8 mouse cellular contexts compared by ENCODE assay signal in genomic region chr6:71631706-71632461, GRCm38 (mm10). TPM values are rescaled to one million over a fixed set of nuclear protein-coding genes. Genes with fewer than 3 reads are reported as not detected.
A peak's percentile ranks its signal among the peaks of the same experiment; 100 is the strongest.
DNase-seq lines count a peak whose midpoint lies in the region; ATAC-seq and TF ChIP-seq lines count a peak whose summit lies in the region.

No protein-coding gene starts in this region.

- DNase-seq in MEL (ENCODE audit: low read depth, low spot score): peak; percentile 43
- peak; percentile 63 for DNase-seq in cerebellum, adult 9-10 months
- peak; percentile 37 to 44 for DNase-seq in frontal cortex, postnatal 10 days (ENCODE audit: low spot score in 2 of 2)
- DNase-seq in hindbrain, embryonic 11.5 days (ENCODE audit: low spot score): peak; percentile 52
- DNase-seq in layer of hippocampus, postnatal 36 days: peak; percentile 41 to 49
- peak; percentile 62 for DNase-seq in lung, postnatal 36 days
- DNase-seq in right cerebral cortex, postnatal 36 days (ENCODE audit: low spot score in 2 of 2): peak; percentile 26 to 34

- peak overlapping the region; percentile 88 to 92 for H3K4me3 ChIP-seq in MEL (ENCODE audit: control insufficient read depth in 1 of 2, insufficient read depth in 1 of 2, low read depth in 2 of 2, low read length in 2 of 2)
- H3K4me3 ChIP-seq in hindbrain, embryonic 11.5 days (ENCODE audit: low read depth, low read length): peak overlapping the region; percentile 69

- TF ChIP-seq RAD21 in MEL (IDR thresholded peaks at IDR 0.05; ENCODE audit: low read depth, low read length): no peak

- peak overlapping the region; percentile 77 for H3K27ac ChIP-seq in MEL (ENCODE audit: control insufficient read depth, low read depth, low read length)
- peak overlapping the region; percentile 95 for H3K27ac ChIP-seq in hindbrain, embryonic 11.5 days (ENCODE audit: low read depth, low read length)

- H3K4me2 ChIP-seq in hindbrain, embryonic 11.5 days (replicated peaks; ENCODE audit: low read depth, low read length): peak overlapping the region; percentile 51

- H3K9me3 ChIP-seq in MEL (replicated peaks; ENCODE audit: insufficient read depth, low read length): no peaks in the 10 kb centered on the region
- H3K9me3 ChIP-seq in hindbrain, embryonic 11.5 days (ENCODE audit: control insufficient read depth, low read length): no peaks in the 10 kb centered on the region

- peak overlapping the region; percentile 88 for H3K9ac ChIP-seq in MEL (ENCODE audit: control insufficient read depth, low read depth, low read length, poor library complexity, severe bottlenecking)
- H3K9ac ChIP-seq in hindbrain, embryonic 11.5 days (ENCODE audit: low read depth, low read length): peak overlapping the region; percentile 86

- no peak for TF ChIP-seq EP300 in MEL (IDR thresholded peaks at IDR 0.05; ENCODE audit: low read depth in 1 of 2, low read length in 2 of 2)

- ATAC-seq in hindbrain, embryonic 11.5 days (ENCODE audit: low FRiP score): peak; percentile 4
- ATAC-seq in activated CD4-positive, CD25-positive, alpha-beta regulatory T cell, adult 4 months: no peak

- WGBS in hindbrain, embryonic 11.5 days: 2% methylated on average over 38 of the region's 42 CpGs

- TF ChIP-seq POLR2A in MEL (IDR thresholded peaks at IDR 0.05; ENCODE audit: control insufficient read depth in 1 of 2, insufficient read depth in 1 of 2, low read depth in 1 of 2, low read length in 2 of 2, poor library complexity in 1 of 2): no peak

- H3K79me2 ChIP-seq in MEL (ENCODE audit: control insufficient read depth, insufficient read depth, low read length, poor library complexity): peaks cover 18% of the 10 kb centered on the region

- no peak for TF ChIP-seq CTCF in MEL (IDR thresholded peaks at IDR 0.05 in 2 of 3, conservative IDR thresholded peaks at IDR 0.05 in 1 of 3; ENCODE audit: control insufficient read depth in 1 of 3, insufficient read depth in 1 of 3, low read depth in 2 of 3, low read length in 3 of 3, poor library complexity in 1 of 3, severe bottlenecking in 1 of 3)

- H3K36me3 ChIP-seq in MEL (ENCODE audit: control insufficient read depth in 1 of 2, insufficient read depth in 2 of 2, low read length in 2 of 2): peaks cover 16 to 38% of the 10 kb centered on the region in 2 experiments
- H3K36me3 ChIP-seq in hindbrain, embryonic 11.5 days (ENCODE audit: control insufficient read depth, insufficient read depth, low read length): peaks cover 5% of the 10 kb centered on the region

- peaks cover 5 to 16% of the 10 kb centered on the region in 2 experiments; a peak in 2 of 4 replicates for H3K4me1 ChIP-seq in MEL (ENCODE audit: control insufficient read depth in 1 of 2, insufficient read depth in 2 of 2, low read length in 2 of 2)
- H3K4me1 ChIP-seq in hindbrain, embryonic 11.5 days (replicated peaks; ENCODE audit: control insufficient read depth, insufficient read depth, low read length): peaks cover 4% of the 10 kb centered on the region; the same call in 1 of the 2 replicates

- H3K27me3 ChIP-seq in MEL (ENCODE audit: control insufficient read depth in 1 of 2, insufficient read depth in 2 of 2, low read length in 2 of 2): no peaks in the 10 kb centered on the region
- no peaks in the 10 kb centered on the region for H3K27me3 ChIP-seq in hindbrain, embryonic 11.5 days (ENCODE audit: control insufficient read depth, insufficient read depth, low read length)

TF ChIP-seq in MEL, 35 proteins besides CTCF, POLR2A, EP300 and RAD21:
- TF ChIP-seq GABPA (IDR thresholded peaks at IDR 0.05; ENCODE audit: low read depth, low read length) (no peak), CHD1 (IDR thresholded peaks at IDR 0.05; ENCODE audit: low read depth, low read length) (0 out of 2 replicates have a peak, but pooled peaks have one; percentile 17), GATA1 (IDR thresholded peaks at IDR 0.05; ENCODE audit: low read depth, low read length) (no peak), MXI1 (IDR thresholded peaks at IDR 0.05; ENCODE audit: low read depth, low read length) (peak; percentile 4; the same call in 1 of the 2 replicates), USF1 (IDR thresholded peaks at IDR 0.05; ENCODE audit: low read depth, low read length) (no peak)

RNA-seq across cellular contexts. Expression of gene Kdm3a, which starts 0.9 kb away (rescaled TPM):
- total RNA-seq in MEL (2012; rRNA removed): 14.4 and 27.2 TPM in 2 replicates
- 10 to 100 TPM in 1 of 2 experiments, not detected in 1; 35.5 TPM for polyA plus RNA-seq in MEL (2012; ENCODE audit: insufficient read depth in 1 of 2, insufficient read length in 2 of 2, low read depth in 1 of 2, low replicate concordance in 2 of 2, missing spikeins in 1 of 2)
- 69.5 and 69.8 TPM in 2 replicates for polyA plus RNA-seq in hindbrain, embryonic 11.5 days (2014; fragmentation: Nextera tagmentation; extraction: Ambion mirVana)
- 10 to 100 TPM; 38.7 to 44.6 TPM for total RNA-seq in layer of hippocampus, postnatal 36 days (2021)
- polyA plus RNA-seq in activated CD4-positive, CD25-positive, alpha-beta regulatory T cell, adult 4 months (2017; shearing (Covaris generic)): 10 to 100 TPM; 42.6 to 50.1 TPM
